Mouse (Mus musculus) stomach, postnatal 0 days (tissue): ENCODE data around the gene Rngtt. TPM values are rescaled to one million over a fixed set of nuclear protein-coding genes. Genes with fewer than 3 reads are reported as not detected.

Experiments used
- ATAC-seq: fragments of 200-750 bp; cut with Nextera tagmentation; 2 replicates; pipeline ENCODE4 v1.8.0; 2017; ENCODE audit not compliant: low FRiP score, low TSS enrichment
- DNase-seq: peaks from one replicate; pipeline ENCODE4 v3.0.0-alpha.2; 2016; ENCODE audit warnings: low spot score
- H3K27ac ChIP-seq: fragments of 300-500 bp; sonication (generic); replicated peaks from 2 replicates; pipeline ENCODE4 v1.5.1; 2014; ENCODE audit warnings: mild to moderate bottlenecking, control low read depth
- H3K27me3 ChIP-seq: fragments of 300-500 bp; sonication (generic); 2 replicates; pipeline ENCODE4 v1.6.1; 2014; ENCODE audit warnings: low read length; ENCODE audit not compliant: control insufficient read depth, insufficient read depth
- H3K36me3 ChIP-seq: fragments of 300-500 bp; sonication (generic); 2 replicates; pipeline ENCODE4 v1.6.1; 2014; ENCODE audit warnings: low read length, mixed read lengths; ENCODE audit not compliant: control insufficient read depth, insufficient read depth
- H3K4me1 ChIP-seq: fragments of 300-500 bp; sonication (generic); replicated peaks from 2 replicates; pipeline ENCODE4 v1.6.1; 2014; ENCODE audit warnings: antibody characterized with exemption; ENCODE audit not compliant: control insufficient read depth, insufficient read depth
- H3K4me2 ChIP-seq: fragments of 300-500 bp; sonication (generic); replicated peaks from 2 replicates; pipeline ENCODE4 v1.6.1; 2014; ENCODE audit warnings: low read depth, mild to moderate bottlenecking, control low read depth, moderate library complexity
- H3K4me3 ChIP-seq: fragments of 300-500 bp; sonication (generic); 2 replicates; pipeline ENCODE4 v1.5.1; 2014; ENCODE audit warnings: low read depth, low read length, control low read depth
- H3K9ac ChIP-seq: fragments of 300-500 bp; sonication (generic); 2 replicates; pipeline ENCODE4 v1.6.1; 2014; ENCODE audit warnings: mild to moderate bottlenecking, low read length, control low read depth, mixed read lengths
- H3K9me3 ChIP-seq: fragments of 300-500 bp; sonication (generic); 2 replicates; pipeline ENCODE4 v1.6.1; 2016; ENCODE audit warnings: low read length; ENCODE audit not compliant: control insufficient read depth
- CTCF ChIP-seq: IDR thresholded peaks from 2 replicates; pipeline ENCODE4 v1.5.1; 2016; ENCODE audit warnings: antibody characterized with exemption, low read depth, mild to moderate bottlenecking, moderate library complexity
- EP300 ChIP-seq: optimal IDR thresholded peaks from 2 replicates; pipeline ENCODE3; 2016; ENCODE audit warnings: antibody characterized with exemption
- WGBS: fragments of 180-500 bp; shearing (Covaris S2); extraction: QIAGEN DNeasy Blood & Tissue Kit; methylation state at CpG from one replicate; pipeline ENCODE4 v1.1.7; 2014; 5-methylcytosine and 5-hydroxymethylcytosine counted together
- polyA plus RNA-seq: library from polyadenylated mRNA; unstranded; fragments of >200 nt; fragmentation: Nextera tagmentation; extraction: Ambion mirVana; gene quantifications from 2 replicates; pipeline ENCODE4 v1.2.1, GENCODE M21; 2015

Rngtt gene
- polyA plus RNA-seq, 1 experiment from 2014 or later: 9.6 TPM

DNA sequence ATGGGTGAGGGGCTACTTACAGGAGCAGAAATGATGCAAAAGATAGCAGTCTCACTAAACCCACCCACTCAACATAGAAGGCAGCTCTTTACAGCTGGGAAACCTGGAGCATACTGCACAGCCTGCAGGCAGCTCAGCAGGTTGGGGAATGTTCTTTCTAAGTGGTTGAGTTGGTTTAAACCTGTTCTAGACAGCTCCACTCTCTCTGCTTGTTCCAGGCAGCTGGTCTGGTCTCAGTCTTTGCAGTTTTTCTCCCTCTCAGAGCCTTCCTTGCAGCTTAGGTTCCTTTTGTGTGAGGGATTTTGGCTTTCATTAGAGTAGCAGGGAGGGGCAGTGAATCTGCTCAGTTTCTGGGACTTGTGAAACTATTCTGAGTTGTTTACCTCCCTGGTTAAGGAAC, 67.5 kb downstream of the Rngtt start:
- Histone ChIP-seq H3K27ac (peak overlapping the region; percentile 2; the same call in 1 of the 2 replicates), H3K4me1 (no peaks in the 10 kb centered on the region), H3K4me2 (no peak overlapping the region), H3K9me3 (no peaks in the 10 kb centered on the region), H3K4me3 (no peak overlapping the region), H3K36me3 (no peaks in the 10 kb centered on the region), H3K9ac (no peak overlapping the region), H3K27me3 (no peaks in the 10 kb centered on the region)
- ATAC-seq (peak; percentile 57; the same call in 1 of the 2 replicates), DNase-seq (no peak)
- TF ChIP-seq EP300 (no peak), CTCF (no peak)

DNA sequence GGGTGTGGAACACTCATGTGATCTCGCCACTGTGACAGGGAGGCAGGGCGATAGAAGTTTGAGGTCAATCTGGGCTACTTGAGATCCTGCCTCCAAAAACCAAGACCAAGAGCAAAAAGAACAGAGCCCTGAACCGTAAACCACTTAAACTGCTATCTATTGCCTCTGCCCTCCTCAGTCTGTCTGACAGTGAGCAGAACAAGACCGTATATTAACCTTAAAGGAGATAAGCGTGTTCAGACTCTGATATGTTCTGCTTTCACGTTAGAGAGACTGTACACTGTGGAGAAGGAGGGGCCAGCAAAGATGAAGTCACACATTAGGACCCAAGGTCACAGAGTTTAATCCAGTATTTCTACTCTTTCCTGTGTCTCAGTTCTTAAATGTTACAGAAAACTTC, 68.8 kb downstream of the Rngtt start:
- ATAC-seq (0 out of 2 replicates have a peak, but pooled peaks have one; percentile 35), DNase-seq (peak; percentile 24)
- no peak overlapping the region for H3K27ac ChIP-seq
- TF ChIP-seq EP300 (no peak), CTCF (no peak)
- 52% methylated on average over 6 of the region's 6 CpGs for WGBS
- H3K27me3 ChIP-seq: no peaks in the 10 kb centered on the region
- H3K36me3 ChIP-seq: no peaks in the 10 kb centered on the region
- H3K4me2 ChIP-seq: no peak overlapping the region
- H3K9ac ChIP-seq: no peak overlapping the region
- no peaks in the 10 kb centered on the region for H3K4me1 ChIP-seq
- no peaks in the 10 kb centered on the region for H3K9me3 ChIP-seq
- H3K4me3 ChIP-seq: no peak overlapping the region

DNA sequence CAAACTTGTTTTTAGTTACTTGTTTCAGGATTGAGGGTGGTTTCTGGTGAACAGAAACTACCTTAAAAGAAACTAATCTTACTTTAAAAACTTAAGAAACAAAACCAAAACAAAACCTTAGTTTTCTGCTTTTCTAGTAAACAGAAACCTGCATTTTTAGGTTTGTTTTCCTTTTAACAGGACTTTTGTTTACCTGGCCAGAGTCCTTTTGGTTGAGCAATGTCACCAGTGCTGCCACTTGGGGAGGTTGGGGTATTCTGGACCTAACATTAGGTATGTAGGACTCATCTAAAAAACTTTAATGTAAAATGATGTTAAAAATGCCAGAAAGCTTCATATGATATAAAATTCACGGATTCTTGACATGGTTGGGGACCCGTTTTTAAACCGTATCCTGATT, 78.8 kb downstream of the Rngtt start:
- ATAC-seq (no peak), DNase-seq (no peak)
- Histone ChIP-seq H3K9ac (no peak overlapping the region), H3K27ac (no peak overlapping the region), H3K9me3 (no peaks in the 10 kb centered on the region), H3K4me3 (no peak overlapping the region), H3K4me2 (no peak overlapping the region), H3K4me1 (no peaks in the 10 kb centered on the region), H3K27me3 (no peaks in the 10 kb centered on the region), H3K36me3 (no peaks in the 10 kb centered on the region)
- 92% methylated on average over 3 of the region's 3 CpGs for WGBS
- no peak for TF ChIP-seq CTCF
- TF ChIP-seq EP300: no peak

DNA sequence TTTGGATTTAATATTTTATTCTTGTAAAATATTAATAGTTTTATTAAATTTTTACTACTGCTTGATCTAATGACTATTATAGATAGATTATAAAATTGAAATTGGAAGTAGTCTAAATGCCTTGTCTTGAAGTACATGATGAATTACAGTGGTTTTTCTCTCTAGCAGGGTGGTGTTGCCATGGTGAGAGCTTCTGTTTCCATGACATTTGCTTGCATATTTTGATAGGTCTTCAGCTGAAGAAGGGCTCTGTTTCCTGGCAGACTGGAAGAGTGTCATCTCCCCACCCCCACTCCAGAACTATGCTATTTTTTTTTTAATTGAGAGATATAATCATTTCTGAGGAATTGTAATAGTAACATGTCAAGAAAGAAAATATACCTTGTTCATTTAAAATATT, 80.5 kb downstream of the Rngtt start:
- Histone ChIP-seq H3K4me1 (no peaks in the 10 kb centered on the region), H3K9ac (no peak overlapping the region), H3K27ac (no peak overlapping the region), H3K4me3 (no peak overlapping the region), H3K9me3 (no peaks in the 10 kb centered on the region), H3K27me3 (no peaks in the 10 kb centered on the region), H3K4me2 (no peak overlapping the region), H3K36me3 (no peaks in the 10 kb centered on the region)
- ATAC-seq (no peak), DNase-seq (no peak)
- TF ChIP-seq CTCF: no peak
- no peak for TF ChIP-seq EP300

DNA sequence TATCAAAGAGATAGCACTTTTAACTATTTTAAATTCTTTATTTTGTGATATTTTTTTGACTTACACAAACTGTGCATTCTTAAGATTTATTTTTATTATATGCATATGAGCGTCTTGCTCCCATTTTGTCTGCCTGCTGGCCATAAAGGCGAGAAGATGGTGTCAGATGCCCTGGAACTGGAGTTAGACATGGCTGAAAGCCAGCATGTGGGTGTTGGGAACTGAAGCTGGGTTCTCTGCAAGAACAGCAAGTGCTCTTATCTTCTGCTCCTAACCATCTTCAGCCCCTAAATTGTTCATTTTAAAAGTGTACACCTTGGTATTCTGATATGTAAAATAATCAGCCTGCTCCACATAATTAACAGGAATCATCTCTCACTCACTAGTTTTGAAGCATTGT, 83.3 kb downstream of the Rngtt start:
- H3K4me3 ChIP-seq: no peak overlapping the region
- TF ChIP-seq CTCF (no peak), EP300 (no peak)
- no peak overlapping the region for H3K4me2 ChIP-seq
- H3K4me1 ChIP-seq: no peaks in the 10 kb centered on the region
- no peak for DNase-seq
- no peaks in the 10 kb centered on the region for H3K36me3 ChIP-seq
- 82% methylated on average over 2 of the region's 2 CpGs for WGBS
- H3K27me3 ChIP-seq: no peaks in the 10 kb centered on the region
- H3K9me3 ChIP-seq: no peaks in the 10 kb centered on the region
- H3K9ac ChIP-seq: no peak overlapping the region
- no peak for ATAC-seq
- no peak overlapping the region for H3K27ac ChIP-seq

DNA sequence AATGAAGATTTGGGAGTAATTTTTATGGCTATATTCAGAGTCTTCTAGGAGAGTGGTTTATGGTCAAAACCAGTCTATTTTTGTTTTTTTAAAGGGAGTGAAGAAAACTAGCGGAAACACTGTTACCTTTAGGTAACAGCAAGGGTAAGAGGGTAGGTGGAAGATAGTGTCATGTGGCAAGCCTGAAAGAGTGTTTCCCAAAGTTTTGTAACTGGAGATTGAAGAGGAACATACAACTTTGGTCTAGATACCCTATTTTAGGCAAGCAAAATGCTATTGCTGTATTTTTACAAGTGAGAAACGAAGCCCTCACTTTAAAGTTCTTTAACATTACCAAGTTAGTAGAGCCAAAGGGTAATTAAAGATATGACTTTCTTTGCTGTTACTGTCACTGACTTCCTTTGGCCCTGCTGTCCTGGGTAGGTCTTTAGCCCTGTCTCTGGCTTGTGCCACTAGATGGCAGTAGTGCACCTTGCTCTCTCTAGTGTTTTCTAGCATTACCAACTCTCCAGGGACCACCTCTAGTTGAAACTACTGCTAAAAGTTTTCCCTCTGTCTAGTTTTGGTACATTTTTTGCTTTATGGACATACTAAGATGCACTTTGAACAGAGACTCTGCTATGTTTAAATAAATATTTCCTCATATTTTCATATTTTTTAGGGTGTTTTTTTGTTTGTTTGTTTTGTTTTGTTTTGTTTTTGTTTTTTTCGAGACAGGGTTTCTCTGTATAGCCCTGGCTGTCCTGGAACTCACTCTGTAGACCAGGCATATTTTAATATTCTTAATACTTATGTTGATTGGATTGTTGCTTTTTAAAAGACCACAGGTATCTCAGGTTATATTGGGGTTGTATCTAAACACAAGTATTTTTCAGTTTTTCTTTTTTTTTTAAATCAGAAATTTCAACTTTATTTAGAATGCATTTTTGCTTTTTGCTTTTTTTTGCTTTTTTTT, 86.4 kb downstream of the Rngtt start:
- H3K27me3 ChIP-seq: no peaks in the 10 kb centered on the region
- H3K4me1 ChIP-seq: no peaks in the 10 kb centered on the region
- TF ChIP-seq EP300: no peak
- TF ChIP-seq CTCF: peak; percentile 98
- H3K27ac ChIP-seq: no peak overlapping the region
- no peaks in the 10 kb centered on the region for H3K36me3 ChIP-seq
- H3K9me3 ChIP-seq: no peaks in the 10 kb centered on the region
- H3K4me3 ChIP-seq: no peak overlapping the region
- H3K9ac ChIP-seq: no peak overlapping the region
- DNase-seq (peak; percentile 79), ATAC-seq (peak; percentile 69; the same call in 1 of the 2 replicates)
- WGBS: 59% methylated on average over 3 of the region's 3 CpGs
- no peak overlapping the region for H3K4me2 ChIP-seq
